Mouse (Mus musculus) thymus, postnatal 36 days (tissue): ENCODE data around the gene Myo18a.

Experiments used
- DNase-seq, 2 experiments: peaks; one replicate each; pipeline ENCODE4 v3.0.0; 2022; ENCODE audit warnings: mixed read lengths in 2 of 2

The Myo18a gene

GRCm38 (mm10) chr11:77901775-77902355 is 138.8 kb downstream of the Myo18a start:
- DNase-seq, result no peak

GRCm38 (mm10) chr11:77903761-77904160 is 140.7 kb downstream of the Myo18a start:
- no peak for DNase-seq

GRCm38 (mm10) chr11:77904707-77905106 is 141.7 kb downstream of the Myo18a start:
- no peak for DNase-seq

- DNase-seq, result no peak
Observed at GRCm38 (mm10) chr11:77906097-77906687, 143.1 kb downstream of the Myo18a start.

GRCm38 (mm10) chr11:77906747-77907174 is 143.7 kb downstream of the Myo18a start:
- no peak for DNase-seq

GRCm38 (mm10) chr11:77908468-77908867 is 145.4 kb downstream of the Myo18a start:
- DNase-seq, result no peak

- no peak for DNase-seq
Observed at GRCm38 (mm10) chr11:77909376-77909775, 146.3 kb downstream of the Myo18a start.

GRCm38 (mm10) chr11:77909776-77910175 is 146.7 kb downstream of the Myo18a start:
- DNase-seq, result no peak

GRCm38 (mm10) chr11:77913505-77913904 is 150.5 kb downstream of the Myo18a start:
- DNase-seq, result no peak

- no peak for DNase-seq
Observed at GRCm38 (mm10) chr11:77914598-77915260, 151.7 kb downstream of the Myo18a start.
